Mouse (Mus musculus) testis, adult 2 months (tissue): ENCODE data around the gene Themis3.

Experiments used
- CTCF ChIP-seq: fragments of 200-500 bp; IDR thresholded peaks from 2 replicates; pipeline ENCODE4 v1.5.1; 2012; ENCODE audit warnings: low read depth, mild to moderate bottlenecking, inconsistent platforms, low read length, moderate library complexity; ENCODE audit not compliant: control insufficient read depth, insufficient read depth, insufficient replicate concordance
- POLR2A ChIP-seq: fragments of 200-500 bp; IDR thresholded peaks from 2 replicates; pipeline ENCODE4 v1.6.1; 2012; ENCODE audit warnings: low read depth, mild to moderate bottlenecking, inconsistent platforms, low read length, moderate library complexity; ENCODE audit not compliant: control insufficient read depth

GRCm38 (mm10) chr17:66577507-66577906 is 16.9 kb downstream of the Themis3 start:
- TF ChIP-seq CTCF (no peak), POLR2A (no peak)
